Mouse (Mus musculus) lung, postnatal 10 days (tissue): ENCODE results near the gene Asic2.

Experiments
- DNase-seq: peaks from one replicate; pipeline ENCODE4 v3.0.0; 2021

The Asic2 gene

DNA sequence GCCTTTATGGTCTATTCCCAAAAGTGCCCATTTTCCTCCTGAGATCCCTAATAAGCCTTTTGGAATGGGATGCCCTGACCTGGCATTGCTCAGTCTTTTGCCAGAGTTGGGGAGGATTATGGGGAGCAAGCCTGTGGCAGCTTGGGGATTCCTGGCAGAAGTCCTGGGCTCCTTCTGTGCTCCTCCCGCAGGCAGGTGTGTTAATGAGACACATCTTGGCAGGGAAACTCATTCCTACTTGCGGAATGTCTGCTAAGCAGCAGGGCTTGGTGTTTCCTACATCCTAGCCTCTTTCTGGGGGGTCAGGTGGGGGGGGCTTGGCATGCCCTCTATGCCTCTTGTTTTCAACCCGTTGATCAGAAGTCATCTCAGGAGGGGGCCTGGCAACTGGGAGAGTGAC, 1081.2 kb downstream of the Asic2 start:
- peak; percentile 13 for DNase-seq

- DNase-seq: no peak
Measured at GRCm38 (mm10) chr11:80886365-80886764, 1081.9 kb downstream of the Asic2 start.

- DNase-seq: no peak
Measured at GRCm38 (mm10) chr11:80884521-80885231, 1083.6 kb downstream of the Asic2 start.

DNA sequence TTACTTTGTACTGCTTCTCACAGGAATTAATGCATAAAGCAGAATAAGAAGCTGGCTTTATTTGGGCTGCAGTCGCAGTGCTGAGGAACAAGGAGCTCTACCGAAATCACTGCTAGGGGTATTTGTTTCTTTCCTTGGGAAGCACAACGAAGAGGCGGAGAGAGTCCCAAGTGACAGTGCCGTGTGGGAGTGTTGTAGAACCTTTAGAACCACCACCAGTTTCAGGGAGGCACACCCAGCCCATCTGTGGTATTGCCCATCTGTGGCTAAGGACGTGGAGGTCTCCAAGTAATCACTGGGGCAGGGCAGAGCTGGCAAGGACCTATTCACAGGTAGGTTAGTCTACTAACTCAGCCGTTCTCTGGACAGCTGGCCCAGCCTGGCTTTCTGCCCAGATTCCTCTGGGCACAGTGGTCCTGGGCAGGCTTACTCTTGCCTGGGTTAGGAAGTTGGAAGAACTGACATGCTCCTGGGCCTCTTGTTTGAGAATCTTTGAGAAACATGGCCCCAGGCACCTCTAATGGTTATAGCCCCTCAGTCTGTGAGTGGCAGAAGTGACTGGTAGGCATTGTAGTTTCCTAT, 1085.9 kb downstream of the Asic2 start:
- no peak for DNase-seq

DNA sequence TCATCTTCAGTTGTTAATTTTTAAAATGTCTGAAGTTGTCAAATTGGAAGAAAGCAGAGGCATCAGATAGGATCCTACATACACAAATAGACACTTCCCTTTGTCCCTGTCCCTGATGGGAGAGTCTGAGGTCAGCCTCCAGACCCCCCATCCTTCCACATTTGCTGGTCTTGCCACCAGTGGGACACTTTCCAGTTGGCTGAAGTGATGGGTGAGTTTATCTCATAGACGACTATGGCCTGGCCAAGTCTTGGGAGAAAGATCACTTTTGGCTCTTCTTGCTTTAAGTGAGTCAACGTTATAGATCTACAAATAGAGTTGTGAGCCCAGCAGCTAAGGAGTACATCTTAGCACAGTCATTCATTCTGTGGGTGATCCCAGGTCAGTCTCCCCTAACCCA, 1090.2 kb downstream of the Asic2 start:
- DNase-seq: peak; percentile 61

DNA sequence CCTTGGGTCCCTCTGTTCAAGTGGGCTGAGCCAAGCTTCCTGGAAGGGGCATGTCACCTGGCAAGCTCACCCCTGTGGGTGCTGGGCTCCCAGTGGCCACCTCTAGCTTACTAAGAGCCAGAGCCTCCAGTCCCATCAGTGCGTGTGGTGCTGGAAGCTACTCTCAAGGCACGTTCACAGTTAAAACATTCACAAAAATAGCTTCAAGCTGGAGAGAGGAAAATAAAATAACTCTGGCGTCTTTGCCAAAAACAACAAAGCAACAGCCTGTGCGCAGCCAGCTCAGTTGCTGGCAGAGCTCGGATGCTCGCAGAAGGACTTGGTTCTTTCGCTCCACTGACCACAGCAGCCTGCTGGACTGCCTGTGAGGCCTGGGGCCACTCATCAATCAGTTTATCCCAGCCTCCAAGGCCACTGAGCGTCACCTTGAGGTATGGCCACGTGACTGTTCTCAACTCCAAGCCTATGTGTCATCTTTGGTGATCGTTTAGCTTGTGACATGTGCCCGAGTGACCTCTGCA, 1091.1 kb downstream of the Asic2 start:
- DNase-seq: peak; percentile 70

GRCm38 (mm10) chr11:80872509-80873474, 1095.5 kb downstream of the Asic2 start:
- peak; percentile 78 for DNase-seq

DNA sequence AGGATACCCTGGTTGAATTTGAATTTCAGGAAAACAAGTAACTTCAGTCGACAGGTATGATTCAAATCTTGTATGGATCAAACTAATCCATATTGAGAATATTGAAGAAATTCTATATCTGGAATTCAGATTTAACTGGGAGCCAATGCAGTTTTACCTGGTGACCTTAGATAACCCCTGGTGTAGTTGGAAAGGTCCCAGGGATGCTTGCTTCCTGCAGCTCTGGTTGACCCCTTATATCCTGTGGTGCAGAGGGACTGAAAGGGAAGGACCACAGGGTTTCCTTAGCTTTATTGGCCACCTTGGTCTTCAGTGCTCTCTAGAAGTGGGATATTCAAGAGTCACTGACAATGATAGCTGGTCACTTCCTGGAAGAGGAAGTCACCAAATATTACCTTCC, 1100.2 kb downstream of the Asic2 start:
- no peak for DNase-seq

DNA sequence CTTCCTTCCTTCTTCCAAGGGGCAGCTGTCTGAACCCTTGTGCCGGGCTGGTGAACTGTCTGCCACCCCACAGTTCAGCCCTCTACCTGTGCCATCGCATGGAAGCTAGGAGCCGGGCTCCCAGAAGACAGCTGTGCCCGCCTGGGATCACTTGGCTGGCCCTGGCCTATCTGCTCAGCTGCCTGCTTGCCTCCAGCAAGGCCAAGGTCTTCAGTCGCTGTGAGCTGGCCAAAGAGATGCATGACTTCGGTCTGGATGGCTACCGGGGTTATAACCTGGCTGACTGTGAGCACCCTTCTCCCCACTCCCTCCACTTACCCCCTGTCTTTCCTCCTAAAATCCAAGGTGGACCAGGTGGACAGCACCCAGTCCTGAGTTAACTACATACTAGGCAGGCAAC, 1105.3 kb downstream of the Asic2 start:
- no peak for DNase-seq

- DNase-seq: no peak
Measured at GRCm38 (mm10) chr11:80858065-80858464, 1110.2 kb downstream of the Asic2 start, which contains the start of gene Spaca3. Gene Spaca3 (plus strand): TSS chr11:80858365.

DNA sequence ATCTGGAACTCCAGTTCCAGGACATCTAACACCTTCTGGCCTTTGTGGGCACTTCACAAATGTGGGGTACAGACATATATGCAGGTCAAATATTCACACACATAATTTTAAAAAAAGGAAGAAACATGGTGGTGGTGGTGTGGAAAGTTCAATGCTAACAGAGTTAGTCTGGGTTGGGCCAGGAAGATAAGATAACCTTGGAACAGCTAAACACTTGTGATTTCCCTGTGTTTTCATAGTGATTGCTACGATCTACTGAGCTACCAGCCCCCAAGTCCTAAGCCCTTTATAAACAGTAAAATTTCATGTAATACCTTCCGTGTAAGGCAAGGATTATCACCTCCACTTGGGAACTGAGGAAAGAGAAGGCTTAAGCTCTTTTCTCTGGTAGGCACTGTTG, 1111.4 kb downstream of the Asic2 start:
- DNase-seq: no peak

- DNase-seq: no peak
Measured at GRCm38 (mm10) chr11:80854908-80855307, 1113.3 kb downstream of the Asic2 start.

DNA sequence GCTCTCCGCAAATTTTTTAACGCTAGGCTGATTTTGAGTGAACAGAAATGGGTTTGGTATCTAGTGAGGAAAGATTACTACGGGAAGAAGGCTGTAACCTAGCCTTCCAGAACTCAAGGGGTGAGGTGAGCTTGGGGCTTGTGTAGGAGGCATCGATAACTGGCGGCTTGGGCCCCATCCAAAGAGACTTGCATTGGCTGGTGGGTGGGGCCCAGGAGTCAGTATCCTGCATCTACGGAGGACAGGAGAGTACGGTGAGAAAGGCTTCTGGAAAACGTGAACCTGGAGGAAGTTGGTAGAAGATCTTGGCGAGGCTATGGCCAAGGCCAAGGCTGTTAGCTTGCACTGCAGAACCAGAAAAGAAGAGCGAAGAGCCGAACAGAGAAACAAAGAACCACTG, 1113.8 kb downstream of the Asic2 start:
- DNase-seq: no peak

- DNase-seq: peak; percentile 30
Measured at GRCm38 (mm10) chr11:80853014-80853413, 1115.2 kb downstream of the Asic2 start.

DNA sequence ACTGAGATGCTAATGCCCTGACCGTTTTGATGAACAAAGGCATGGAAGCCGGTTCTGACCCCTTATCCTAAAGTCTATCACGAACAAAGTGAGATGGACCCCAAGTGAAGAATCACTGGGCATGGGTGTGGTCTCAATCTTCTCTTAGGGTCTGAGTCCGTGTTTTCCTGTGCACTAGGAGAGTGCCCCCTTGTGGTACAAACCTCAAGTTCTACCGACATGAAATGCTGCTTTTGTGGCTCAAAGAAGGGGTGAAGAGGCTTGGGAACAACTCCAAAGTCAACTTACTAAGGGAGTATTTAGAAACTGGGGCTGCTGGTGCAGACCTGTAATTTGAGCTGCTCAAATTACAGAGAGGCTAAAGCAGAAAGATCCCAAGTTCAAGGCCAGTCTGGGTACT, 1116.4 kb downstream of the Asic2 start:
- peak; percentile 60 for DNase-seq

- DNase-seq: no peak
Measured at GRCm38 (mm10) chr11:80848131-80848530, 1120.1 kb downstream of the Asic2 start.

DNA sequence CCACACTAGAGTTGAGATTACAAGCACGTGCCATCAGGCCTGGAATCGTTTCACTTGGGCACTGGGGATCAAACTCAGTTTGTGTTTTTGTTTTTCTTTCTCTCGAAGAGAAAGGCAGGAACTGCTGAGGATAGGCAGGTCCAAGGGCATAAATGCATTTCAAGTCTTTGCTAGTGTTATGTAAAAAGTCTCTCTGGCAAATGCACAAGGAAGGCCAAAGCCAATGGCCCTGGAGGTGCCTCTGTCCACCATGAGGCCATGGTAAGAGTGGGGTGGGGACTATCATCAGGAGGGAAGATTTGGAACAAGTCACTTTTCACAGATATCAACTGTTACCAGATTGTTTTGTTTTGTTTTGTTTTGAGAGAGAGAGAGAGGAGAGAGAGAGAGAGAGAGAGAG, 1122.1 kb downstream of the Asic2 start:
- peak; percentile 9 for DNase-seq

GRCm38 (mm10) chr11:80845486-80845885, 1122.8 kb downstream of the Asic2 start:
- DNase-seq: peak; percentile 63

DNA sequence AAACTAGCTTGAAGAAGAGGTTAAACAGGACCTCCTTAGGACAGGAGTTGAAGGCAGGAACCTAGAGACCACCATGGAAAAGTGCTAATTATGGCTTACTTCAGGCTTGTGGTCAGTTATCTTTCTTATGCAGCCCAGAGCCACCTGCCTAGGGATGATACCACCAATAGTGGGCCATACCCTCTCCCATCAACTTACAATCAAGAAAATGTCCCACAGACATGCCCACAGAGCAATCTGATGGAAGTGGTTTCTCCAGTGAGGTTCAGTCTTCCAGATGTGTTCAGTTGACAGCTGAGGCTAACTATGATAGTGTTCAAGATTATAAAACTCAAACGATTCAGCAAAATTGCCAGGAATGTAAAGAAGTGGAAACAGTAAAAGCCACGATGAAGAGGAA, 1124.8 kb downstream of the Asic2 start:
- no peak for DNase-seq

- DNase-seq: no peak
Measured at GRCm38 (mm10) chr11:80838724-80839123, 1129.5 kb downstream of the Asic2 start.

DNA sequence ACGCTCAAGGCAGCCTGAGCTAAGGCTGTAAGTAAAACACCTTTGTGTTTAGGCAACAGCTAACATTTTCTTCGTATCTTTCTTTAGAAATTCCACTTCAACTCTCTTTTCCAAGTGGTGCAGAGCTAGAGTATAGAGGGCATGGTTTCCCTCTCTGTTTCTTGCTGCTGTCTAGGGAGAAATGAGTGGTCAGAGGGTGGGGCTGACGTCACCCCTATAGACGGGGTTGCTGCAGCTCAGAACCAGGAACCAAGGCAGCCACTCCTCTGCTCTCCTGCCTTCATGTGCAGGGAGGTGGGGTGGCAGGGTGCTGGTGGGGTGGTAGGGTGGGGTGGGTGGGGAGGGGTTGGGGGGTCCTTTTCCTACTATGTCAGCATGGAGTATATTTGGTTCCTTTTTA, 1132.4 kb downstream of the Asic2 start:
- DNase-seq: no peak

DNA sequence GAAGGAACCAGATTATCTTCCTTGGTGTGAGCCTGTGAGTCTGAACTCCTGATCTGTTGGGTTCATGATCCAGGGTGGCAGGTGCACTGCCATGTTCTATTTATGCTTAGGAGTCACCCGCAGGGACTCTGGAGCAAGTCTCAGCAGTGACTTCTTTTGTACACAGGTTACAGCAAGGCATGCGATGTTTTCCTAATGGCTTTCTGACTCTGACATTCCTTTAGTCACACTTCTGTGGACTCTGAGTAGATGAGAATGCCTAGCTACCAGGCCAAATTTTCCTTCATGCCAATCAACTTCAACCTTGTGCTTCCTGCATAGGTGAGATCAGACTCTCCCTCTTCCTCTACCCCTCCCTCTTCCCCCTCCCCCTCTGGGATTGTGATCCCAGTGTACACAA, 1132.9 kb downstream of the Asic2 start:
- DNase-seq: no peak
